Mouse (Mus musculus): ENCODE results near the gene Lsg1. TPM values are rescaled to one million over a fixed set of nuclear protein-coding genes. Genes with fewer than 3 reads are reported as not detected.

Lsg1 gene
- polyA plus RNA-seq, 1 experiment from 2014 or later = 49.3 TPM

DNA sequence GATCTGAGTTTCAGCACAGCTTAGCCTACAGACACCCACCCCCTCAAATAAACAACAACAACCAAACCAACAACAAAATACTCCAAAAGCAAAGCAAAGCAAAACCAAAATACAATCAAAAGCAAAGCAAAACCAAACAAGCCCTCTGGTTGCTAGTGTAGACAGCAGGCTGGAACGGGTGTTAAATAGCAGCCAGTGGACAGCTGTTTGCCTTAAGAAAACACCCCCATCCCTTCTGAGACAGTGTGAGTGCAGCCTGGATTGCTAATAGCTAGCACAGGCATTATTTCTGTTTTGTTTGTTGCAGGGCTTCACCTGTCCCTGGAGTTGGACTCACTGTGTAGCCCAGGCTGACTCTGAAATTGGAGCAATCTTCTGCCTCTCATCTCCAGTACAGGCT is 54.5 kb downstream of the Lsg1 start:
- Histone ChIP-seq H3K9ac (ENCODE audit: low read depth, low read length) (no peak overlapping the region), H3K27ac (ENCODE audit: low read length) (no peak overlapping the region), H3K27me3 (replicated peaks; ENCODE audit: control insufficient read depth, insufficient read depth, low read length) (no peaks in the 10 kb centered on the region), H3K4me3 (ENCODE audit: low read length) (no peak overlapping the region), H3K36me3 (ENCODE audit: control insufficient read depth, insufficient read depth, low read length) (no peaks in the 10 kb centered on the region), H3K4me2 (ENCODE audit: low read depth, low read length) (no peak overlapping the region), H3K9me3 (ENCODE audit: control insufficient read depth, low read length) (no peaks in the 10 kb centered on the region), H3K4me1 (ENCODE audit: control insufficient read depth, insufficient read depth, low read length) (peaks cover 7% of the 10 kb centered on the region)
- ATAC-seq = no peak
- WGBS = 68% methylated on average over 1 of the region's 1 CpGs

DNA sequence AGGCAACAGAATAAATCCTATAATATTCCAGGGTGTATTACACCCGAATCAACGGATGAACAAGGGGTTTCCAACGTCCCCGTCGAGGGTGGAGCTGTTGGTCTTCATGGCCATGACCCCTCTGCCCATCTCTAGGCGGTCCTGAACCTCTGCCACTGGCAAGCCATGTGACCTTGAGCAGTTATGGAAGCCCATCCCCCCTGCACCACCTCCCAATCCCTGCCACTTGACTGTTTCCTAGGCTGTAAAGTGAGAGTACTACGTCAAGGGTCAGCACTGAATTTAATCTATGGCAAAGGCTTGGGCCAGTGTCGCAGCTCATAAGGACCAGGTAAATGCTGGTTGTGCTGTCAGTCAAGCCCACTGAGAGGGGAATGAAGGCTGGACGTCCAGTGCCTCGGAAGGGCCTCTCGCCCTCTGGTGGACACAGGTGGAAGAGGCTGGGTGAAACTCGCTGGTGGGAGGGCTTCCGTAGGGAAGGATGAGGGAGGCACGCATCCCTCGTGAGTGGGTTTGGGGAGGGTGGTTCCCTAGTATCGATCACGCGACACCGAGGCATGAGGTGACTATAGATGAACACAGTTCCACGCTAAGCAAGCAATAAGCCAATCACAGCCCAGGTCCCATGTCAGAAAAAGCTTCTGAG is 55.5 kb downstream of the Lsg1 start:
- Histone ChIP-seq H3K27me3 (replicated peaks; ENCODE audit: control insufficient read depth, insufficient read depth, low read length) (no peaks in the 10 kb centered on the region), H3K9me3 (ENCODE audit: control insufficient read depth, low read length) (no peaks in the 10 kb centered on the region), H3K4me2 (ENCODE audit: low read depth, low read length) (no peak overlapping the region; the same call in 1 of the 2 replicates), H3K27ac (ENCODE audit: low read length) (no peak overlapping the region), H3K4me3 (ENCODE audit: low read length) (no peak overlapping the region), H3K9ac (ENCODE audit: low read depth, low read length) (no peak overlapping the region), H3K36me3 (ENCODE audit: control insufficient read depth, insufficient read depth, low read length) (no peaks in the 10 kb centered on the region), H3K4me1 (ENCODE audit: control insufficient read depth, insufficient read depth, low read length) (peaks cover 7% of the 10 kb centered on the region)
- 31% methylated on average over 20 of the region's 20 CpGs for WGBS
- ATAC-seq = peak; percentile 24; the same call in 1 of the 2 replicates

DNA sequence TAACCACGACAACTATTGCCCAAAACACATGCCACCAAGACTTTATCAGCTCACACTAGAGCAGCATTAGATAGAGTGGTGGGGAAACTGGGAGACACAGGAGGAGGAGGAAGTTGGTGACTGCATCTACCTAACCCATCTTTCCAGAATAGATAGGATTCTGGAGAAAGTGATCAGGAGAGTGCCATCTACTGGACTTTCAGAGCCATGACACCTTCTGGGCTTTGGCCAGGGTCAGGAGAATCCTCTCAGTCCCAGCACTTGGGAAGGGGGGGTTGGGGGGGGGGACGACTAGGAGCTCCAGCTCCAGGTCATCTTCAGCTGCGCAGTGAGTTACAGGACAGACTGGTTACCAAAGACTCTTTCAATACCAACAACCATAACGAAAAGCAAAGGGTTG is 56.6 kb downstream of the Lsg1 start:
- H3K4me2 ChIP-seq (ENCODE audit: low read depth, low read length) = no peak overlapping the region
- H3K36me3 ChIP-seq (ENCODE audit: control insufficient read depth, insufficient read depth, low read length) = no peaks in the 10 kb centered on the region
- no peak for ATAC-seq
- H3K9ac ChIP-seq (ENCODE audit: low read depth, low read length) = no peak overlapping the region
- 47% methylated on average over 4 of the region's 4 CpGs for WGBS
- no peak overlapping the region for H3K4me3 ChIP-seq (ENCODE audit: low read length)
- no peaks in the 10 kb centered on the region for H3K27me3 ChIP-seq (replicated peaks; ENCODE audit: control insufficient read depth, insufficient read depth, low read length)
- no peak overlapping the region for H3K27ac ChIP-seq (ENCODE audit: low read length)
- H3K4me1 ChIP-seq (ENCODE audit: control insufficient read depth, insufficient read depth, low read length) = peaks cover 3% of the 10 kb centered on the region; the same call in 1 of the 2 replicates
- no peaks in the 10 kb centered on the region for H3K9me3 ChIP-seq (ENCODE audit: control insufficient read depth, low read length)

DNA sequence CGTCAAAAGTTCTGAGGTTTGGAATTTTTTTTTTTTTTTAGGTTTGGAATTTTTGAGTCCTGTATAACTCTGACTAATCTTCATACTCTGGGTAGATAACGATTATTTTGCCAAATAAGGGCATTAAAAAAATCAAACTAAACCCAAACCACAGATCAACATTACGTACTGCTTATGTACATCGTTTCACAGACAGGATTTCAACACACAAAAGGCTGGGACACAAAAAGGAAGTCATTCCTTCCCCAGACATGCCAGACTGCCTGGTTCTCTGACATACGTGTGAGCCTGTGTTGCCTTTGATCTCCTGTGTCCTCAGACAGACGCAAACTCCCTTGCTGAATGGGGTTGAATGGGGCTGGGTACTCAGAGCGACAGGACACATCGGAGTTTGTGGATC is 59.0 kb downstream of the Lsg1 start:
- ATAC-seq = no peak
- Histone ChIP-seq H3K4me1 (ENCODE audit: control insufficient read depth, insufficient read depth, low read length) (peaks cover 3% of the 10 kb centered on the region; the same call in 1 of the 2 replicates), H3K27ac (ENCODE audit: low read length) (no peak overlapping the region), H3K9ac (ENCODE audit: low read depth, low read length) (no peak overlapping the region), H3K27me3 (replicated peaks; ENCODE audit: control insufficient read depth, insufficient read depth, low read length) (no peaks in the 10 kb centered on the region), H3K36me3 (ENCODE audit: control insufficient read depth, insufficient read depth, low read length) (no peaks in the 10 kb centered on the region), H3K9me3 (ENCODE audit: control insufficient read depth, low read length) (no peaks in the 10 kb centered on the region), H3K4me3 (ENCODE audit: low read length) (no peak overlapping the region), H3K4me2 (ENCODE audit: low read depth, low read length) (no peak overlapping the region)
- WGBS = 80% methylated on average over 8 of the region's 8 CpGs

DNA sequence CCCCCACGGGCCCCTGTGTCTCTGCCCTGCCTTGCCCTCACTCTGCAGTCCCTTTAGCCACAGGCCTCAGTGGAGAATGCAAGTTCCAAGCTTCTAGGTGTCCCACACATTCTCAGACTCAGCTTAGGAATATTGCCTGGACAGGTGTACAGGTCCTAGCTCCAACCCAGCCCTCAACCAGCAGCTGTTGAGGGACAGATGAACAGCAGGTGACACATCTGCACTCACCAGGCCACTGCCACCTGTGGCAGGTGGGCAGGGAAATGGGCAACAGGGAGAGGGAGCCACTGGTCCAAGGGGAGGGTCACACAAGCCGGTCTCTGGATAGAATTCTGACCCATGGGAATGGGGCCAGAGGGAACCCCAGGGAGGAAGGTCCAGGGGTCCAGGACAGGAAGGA is 59.5 kb downstream of the Lsg1 start:
- Histone ChIP-seq H3K4me1 (ENCODE audit: control insufficient read depth, insufficient read depth, low read length) (peaks cover 3% of the 10 kb centered on the region; the same call in 1 of the 2 replicates), H3K27ac (ENCODE audit: low read length) (no peak overlapping the region), H3K27me3 (replicated peaks; ENCODE audit: control insufficient read depth, insufficient read depth, low read length) (no peaks in the 10 kb centered on the region), H3K9ac (ENCODE audit: low read depth, low read length) (no peak overlapping the region), H3K9me3 (ENCODE audit: control insufficient read depth, low read length) (no peaks in the 10 kb centered on the region), H3K4me3 (ENCODE audit: low read length) (no peak overlapping the region), H3K4me2 (ENCODE audit: low read depth, low read length) (no peak overlapping the region), H3K36me3 (ENCODE audit: control insufficient read depth, insufficient read depth, low read length) (no peaks in the 10 kb centered on the region)
- ATAC-seq = no peak
- 78% methylated on average over 2 of the region's 2 CpGs for WGBS

DNA sequence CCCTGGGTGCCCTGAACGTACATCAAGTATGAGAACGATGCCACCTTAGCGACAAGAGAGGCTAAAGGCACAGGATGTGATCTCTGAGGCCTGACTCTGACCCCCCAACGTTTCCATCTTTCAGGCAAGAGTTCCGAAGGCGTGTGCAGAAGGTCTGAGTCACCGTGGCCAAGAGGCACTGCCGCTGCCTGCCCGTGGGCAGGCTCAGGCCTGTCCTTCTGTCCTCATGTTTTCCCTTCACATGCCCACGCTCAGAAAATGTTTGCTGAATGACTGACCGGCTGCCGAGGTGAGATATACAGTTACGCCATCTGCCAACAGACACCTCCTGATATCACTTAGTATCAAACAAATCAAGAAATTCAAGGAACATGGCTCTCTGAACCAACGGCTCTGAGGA is 61.6 kb downstream of the Lsg1 start:
- Histone ChIP-seq H3K4me2 (ENCODE audit: low read depth, low read length) (no peak overlapping the region), H3K27ac (ENCODE audit: low read length) (no peak overlapping the region), H3K27me3 (replicated peaks; ENCODE audit: control insufficient read depth, insufficient read depth, low read length) (no peaks in the 10 kb centered on the region), H3K9ac (ENCODE audit: low read depth, low read length) (no peak overlapping the region), H3K4me3 (ENCODE audit: low read length) (no peak overlapping the region), H3K36me3 (ENCODE audit: control insufficient read depth, insufficient read depth, low read length) (no peaks in the 10 kb centered on the region), H3K9me3 (ENCODE audit: control insufficient read depth, low read length) (no peaks in the 10 kb centered on the region), H3K4me1 (ENCODE audit: control insufficient read depth, insufficient read depth, low read length) (no peaks in the 10 kb centered on the region)
- no peak for ATAC-seq
- WGBS = 89% methylated on average over 14 of the region's 14 CpGs

DNA sequence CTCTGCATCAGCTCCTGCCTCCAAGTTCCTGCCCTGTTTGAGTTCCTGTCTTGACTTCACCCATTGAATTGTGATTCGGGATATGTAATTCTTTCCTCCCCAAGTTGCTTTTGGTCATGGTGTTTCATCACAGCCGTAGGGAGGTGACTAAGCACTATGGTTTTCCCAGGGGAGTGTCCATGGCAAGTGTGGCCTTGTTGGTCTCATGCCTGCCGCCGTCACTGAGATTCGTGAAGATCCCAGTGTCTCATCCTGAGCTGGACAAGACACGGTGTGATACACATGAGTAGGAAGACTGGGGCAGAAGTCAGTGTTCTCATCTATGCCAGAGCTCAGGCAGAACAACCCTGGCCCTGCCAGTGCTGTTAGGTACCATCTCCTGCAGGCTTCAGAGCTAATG is 62.9 kb downstream of the Lsg1 start:
- H3K4me3 ChIP-seq (ENCODE audit: low read length) = no peak overlapping the region
- H3K36me3 ChIP-seq (ENCODE audit: control insufficient read depth, insufficient read depth, low read length) = no peaks in the 10 kb centered on the region
- no peak for ATAC-seq
- no peak overlapping the region for H3K4me2 ChIP-seq (ENCODE audit: low read depth, low read length)
- H3K9ac ChIP-seq (ENCODE audit: low read depth, low read length) = no peak overlapping the region
- WGBS = 93% methylated on average over 6 of the region's 6 CpGs
- no peaks in the 10 kb centered on the region for H3K27me3 ChIP-seq (replicated peaks; ENCODE audit: control insufficient read depth, insufficient read depth, low read length)
- no peak overlapping the region for H3K27ac ChIP-seq (ENCODE audit: low read length)
- H3K4me1 ChIP-seq (ENCODE audit: control insufficient read depth, insufficient read depth, low read length) = no peaks in the 10 kb centered on the region
- no peaks in the 10 kb centered on the region for H3K9me3 ChIP-seq (ENCODE audit: control insufficient read depth, low read length)

DNA sequence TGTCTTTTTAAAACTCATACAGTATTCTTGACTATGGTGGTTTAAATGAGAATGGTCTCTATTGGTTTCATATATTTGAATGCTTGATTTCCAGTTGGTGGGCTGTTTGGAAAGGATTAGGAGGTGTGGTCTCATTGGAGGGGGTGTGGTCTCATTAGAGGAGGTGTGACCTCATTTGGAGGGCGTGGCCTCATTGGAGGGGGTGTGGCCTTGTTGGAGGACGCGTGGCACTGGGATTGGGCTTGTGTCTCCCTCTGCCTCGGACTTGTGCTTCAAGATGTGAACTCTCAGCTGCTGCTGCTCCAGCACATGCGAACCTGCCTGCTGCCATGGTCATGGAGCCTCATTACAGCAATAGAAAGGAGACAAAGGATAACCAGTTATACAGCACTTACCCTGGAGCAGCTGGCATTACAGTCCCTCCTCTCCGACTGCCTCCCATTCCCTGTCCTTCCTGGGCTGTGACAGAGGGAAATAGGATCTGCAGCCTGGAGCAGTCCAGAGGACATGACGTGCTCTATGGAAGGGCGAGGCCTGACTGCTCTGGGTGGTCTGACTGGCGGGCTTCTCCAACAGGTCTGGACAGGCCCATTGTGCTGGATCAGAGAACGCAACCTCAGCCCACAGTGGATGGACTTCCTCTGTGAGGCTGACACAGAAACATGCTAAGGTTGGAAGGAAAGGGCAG is 65.0 kb downstream of the Lsg1 start:
- Histone ChIP-seq H3K4me3 (ENCODE audit: low read length) (no peak overlapping the region), H3K27me3 (replicated peaks; ENCODE audit: control insufficient read depth, insufficient read depth, low read length) (no peaks in the 10 kb centered on the region), H3K4me2 (ENCODE audit: low read depth, low read length) (no peak overlapping the region), H3K4me1 (ENCODE audit: control insufficient read depth, insufficient read depth, low read length) (no peaks in the 10 kb centered on the region), H3K27ac (ENCODE audit: low read length) (no peak overlapping the region), H3K36me3 (ENCODE audit: control insufficient read depth, insufficient read depth, low read length) (no peaks in the 10 kb centered on the region), H3K9ac (ENCODE audit: low read depth, low read length) (no peak overlapping the region), H3K9me3 (ENCODE audit: control insufficient read depth, low read length) (no peaks in the 10 kb centered on the region)
- no peak for ATAC-seq
- 70% methylated on average over 10 of the region's 10 CpGs for WGBS

DNA sequence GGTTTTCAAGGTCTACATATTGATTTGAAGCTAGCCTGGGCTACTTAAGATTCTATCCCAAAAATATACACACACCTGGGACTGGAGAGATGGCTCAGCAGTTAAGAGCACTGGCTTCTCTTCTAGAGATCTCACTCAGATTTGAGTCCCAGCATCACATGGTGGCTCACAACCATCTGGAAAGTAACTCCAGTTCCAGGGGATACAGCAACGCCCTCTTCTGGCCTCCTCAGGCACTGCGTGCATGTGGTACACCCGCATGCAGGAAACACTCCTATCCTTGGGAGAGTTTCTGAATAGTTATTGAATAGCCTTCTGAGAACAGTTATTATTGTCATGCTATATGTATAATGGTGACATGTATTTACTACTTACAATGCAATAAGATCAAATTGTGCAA is 66.2 kb downstream of the Lsg1 start:
- Histone ChIP-seq H3K27ac (ENCODE audit: low read length) (no peak overlapping the region), H3K4me2 (ENCODE audit: low read depth, low read length) (no peak overlapping the region), H3K9ac (ENCODE audit: low read depth, low read length) (no peak overlapping the region), H3K4me1 (ENCODE audit: control insufficient read depth, insufficient read depth, low read length) (no peaks in the 10 kb centered on the region), H3K36me3 (ENCODE audit: control insufficient read depth, insufficient read depth, low read length) (no peaks in the 10 kb centered on the region), H3K27me3 (replicated peaks; ENCODE audit: control insufficient read depth, insufficient read depth, low read length) (no peaks in the 10 kb centered on the region), H3K4me3 (ENCODE audit: low read length) (no peak overlapping the region), H3K9me3 (ENCODE audit: control insufficient read depth, low read length) (no peaks in the 10 kb centered on the region)
- 62% methylated on average over 3 of the region's 3 CpGs for WGBS
- no peak for ATAC-seq

Measured in intestine, embryonic 16.5 days (tissue).